Mouse (Mus musculus) MEL (cell line): ENCODE measurements around the gene Pitx3.

ENCODE experiments used
- CTCF ChIP-seq, 3 experiments: IDR thresholded peaks in 2 of 3; conservative IDR thresholded peaks in 1 of 3; 2 replicates each; pipeline ENCODE4 v1.5.1; 2011 to 2012; ENCODE audit warnings: low read length in 3 of 3, low read depth in 2 of 3, mild to moderate bottlenecking in 2 of 3, improper control_type of control experiment in 1 of 3, inconsistent platforms in 1 of 3, mixed read lengths in 1 of 3, moderate library complexity in 1 of 3; ENCODE audit not compliant: control insufficient read depth in 1 of 3, insufficient read depth in 1 of 3, poor library complexity in 1 of 3, severe bottlenecking in 1 of 3
- GATA1 ChIP-seq: IDR thresholded peaks from 2 replicates; pipeline ENCODE4 v1.6.1; 2011; ENCODE audit warnings: low read depth, low read length, improper control_type of control experiment
- MAFK ChIP-seq: IDR thresholded peaks from 2 replicates; pipeline ENCODE4 v1.6.1; 2011; ENCODE audit warnings: low read depth, mild to moderate bottlenecking, low read length, improper control_type of control experiment, borderline replicate concordance
- MAX ChIP-seq: IDR thresholded peaks from 2 replicates; pipeline ENCODE4 v1.6.1; 2011; ENCODE audit warnings: low read length, improper control_type of control experiment
- NELFE ChIP-seq: IDR thresholded peaks from 2 replicates; pipeline ENCODE4 v1.6.1; 2011; ENCODE audit warnings: low read depth, low read length, improper control_type of control experiment
- NRF1 ChIP-seq: IDR thresholded peaks from 2 replicates; pipeline ENCODE4 v1.6.1; 2014; ENCODE audit warnings: low read depth, mild to moderate bottlenecking, inconsistent platforms, low read length, improper control_type of control experiment, moderate library complexity; ENCODE audit not compliant: poor library complexity, insufficient read depth, severe bottlenecking
- POLR2A ChIP-seq, 2 experiments: IDR thresholded peaks; 2 replicates each; pipeline ENCODE4 v1.6.1; 2011 to 2012; ENCODE audit warnings: low read length in 2 of 2, mild to moderate bottlenecking in 2 of 2, control low read depth in 1 of 2, improper control_type of control experiment in 1 of 2, low read depth in 1 of 2, moderate library complexity in 1 of 2; ENCODE audit not compliant: control insufficient read depth in 1 of 2, insufficient read depth in 1 of 2, poor library complexity in 1 of 2
- RAD21 ChIP-seq: IDR thresholded peaks from 2 replicates; pipeline ENCODE4 v1.6.1; 2011; ENCODE audit warnings: mild to moderate bottlenecking, low read depth, low read length, improper control_type of control experiment
- RCOR1 ChIP-seq: IDR thresholded peaks from 2 replicates; pipeline ENCODE4 v1.6.1; 2012; ENCODE audit warnings: low read depth, mild to moderate bottlenecking, inconsistent platforms, low read length, improper control_type of control experiment
- TAL1 ChIP-seq: IDR thresholded peaks from 2 replicates; pipeline ENCODE4 v1.6.1; 2012; ENCODE audit warnings: mild to moderate bottlenecking, inconsistent platforms, low read length, moderate library complexity, mixed read lengths

GRCm38 (mm10) chr19:46126301-46126700 lies 21.8 kb downstream of the Pitx3 start:
- TF ChIP-seq POLR2A (IDR thresholded peaks at IDR 0.05; ENCODE audit: control insufficient read depth in 1 of 2, insufficient read depth in 1 of 2, low read depth in 1 of 2, low read length in 2 of 2, poor library complexity in 1 of 2) (no peak), MAX (no peak), TAL1 (no peak), CTCF (IDR thresholded peaks at IDR 0.05 in 2 of 3, conservative IDR thresholded peaks at IDR 0.05 in 1 of 3; ENCODE audit: control insufficient read depth in 1 of 3, insufficient read depth in 1 of 3, low read depth in 2 of 3, low read length in 3 of 3, poor library complexity in 1 of 3, severe bottlenecking in 1 of 3) (no peak), RCOR1 (no peak), GATA1 (no peak), MAFK (no peak), RAD21 (no peak), NRF1 (no peak), NELFE (no peak)
